Mouse (Mus musculus): ENCODE results near the gene Ccdc113.
"Not testable (repeated sequence)": the region's sequence is repeated elsewhere in the genome, so short reads cannot be mapped to it uniquely, and the experiment has no call there.

Gene Ccdc113

GRCm38 (mm10) chr8:95542191-95542590, 8.3 kb downstream of the Ccdc113 start:
- DNase-seq = no peak

- no peak for DNase-seq
Observed at GRCm38 (mm10) chr8:95543065-95543464, 9.2 kb downstream of the Ccdc113 start.

GRCm38 (mm10) chr8:95545815-95546214, 11.9 kb downstream of the Ccdc113 start:
- no peak for DNase-seq

DNA sequence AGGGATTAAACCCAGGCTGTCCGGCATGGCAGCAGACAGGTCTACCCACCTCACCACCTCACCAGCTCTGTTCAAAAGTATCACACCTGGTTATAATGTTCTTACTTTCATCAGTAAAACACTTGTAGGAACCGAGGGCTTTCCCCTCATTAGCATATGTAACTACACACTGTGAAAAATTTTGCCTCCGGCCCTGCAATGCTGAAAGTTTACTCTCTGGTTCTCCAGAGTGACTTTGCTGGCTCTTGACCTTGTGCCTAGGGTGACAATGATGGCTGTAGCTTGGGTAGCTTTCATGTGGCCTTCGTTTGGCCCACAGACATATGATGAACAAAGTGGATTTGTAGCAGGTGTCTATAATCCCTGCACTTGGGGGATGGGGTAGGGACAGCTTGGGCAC, 13.1 kb downstream of the Ccdc113 start:
- no peak for DNase-seq

DNA sequence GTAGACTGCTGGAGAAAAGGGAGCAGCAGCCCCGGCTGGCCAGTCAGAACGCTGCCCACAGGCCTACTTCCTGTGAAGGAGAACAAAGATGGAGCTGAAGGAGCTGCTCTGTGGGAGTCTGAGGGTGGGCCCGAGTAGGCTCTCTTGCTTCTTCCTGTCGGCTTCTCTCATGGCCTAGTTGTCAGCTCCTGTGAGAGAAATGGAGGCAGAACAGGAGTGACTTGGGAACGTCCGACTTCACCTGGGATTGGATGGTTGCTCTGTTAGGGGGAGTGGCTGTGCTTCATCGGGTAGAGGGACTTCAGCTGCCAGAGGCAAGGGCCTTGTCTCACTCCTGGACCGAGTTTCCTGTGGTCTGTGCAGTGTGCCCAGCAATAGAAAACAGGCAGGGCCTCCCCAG, 14.0 kb downstream of the Ccdc113 start:
- DNase-seq = no peak

GRCm38 (mm10) chr8:95549871-95550829, 16.3 kb downstream of the Ccdc113 start:
- no peak for DNase-seq

- DNase-seq = no peak
Observed at GRCm38 (mm10) chr8:95551577-95551976, 17.7 kb downstream of the Ccdc113 start.

GRCm38 (mm10) chr8:95555963-95556362, 22.1 kb downstream of the Ccdc113 start:
- DNase-seq = no peak

DNA sequence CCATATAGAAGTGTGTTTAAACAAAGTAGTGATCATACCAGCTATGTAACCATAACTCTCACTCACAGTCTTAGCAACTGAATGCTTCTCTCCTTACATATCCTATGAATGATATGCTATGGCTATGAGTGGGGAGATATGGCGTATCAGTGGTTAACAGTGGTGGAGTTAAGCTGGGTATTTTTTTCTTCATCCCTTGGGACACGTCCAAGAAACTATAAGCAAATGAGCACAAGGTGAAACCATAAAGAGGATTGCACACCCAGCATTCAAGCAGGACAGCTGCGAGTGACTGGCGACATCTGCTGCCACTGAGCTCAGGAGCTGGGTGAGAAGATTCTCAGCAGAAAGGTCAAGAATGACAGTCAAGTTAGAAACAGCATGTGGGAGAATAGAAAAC, 32.3 kb downstream of the Ccdc113 start:
- DNase-seq = no peak

DNA sequence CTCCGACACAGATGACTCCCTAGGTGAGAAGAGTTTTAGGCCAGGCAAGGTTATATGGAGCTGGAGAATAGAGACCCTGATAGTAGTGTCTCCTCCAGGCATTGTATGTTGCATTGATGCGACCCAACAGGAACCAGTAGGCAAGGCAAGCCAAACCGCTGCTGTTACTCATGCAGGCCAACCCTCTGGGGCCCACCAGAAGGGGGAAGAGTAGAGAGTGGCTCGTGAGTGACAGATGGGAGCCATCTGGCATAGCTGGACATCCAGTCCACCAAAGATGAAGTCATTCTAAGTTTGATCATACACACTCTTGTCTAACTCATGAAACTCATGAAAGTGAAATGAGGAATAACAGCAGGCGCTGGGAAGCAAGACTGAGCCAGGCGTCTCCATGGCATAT, 32.9 kb downstream of the Ccdc113 start:
- DNase-seq = no peak

- DNase-seq = no peak
Observed at GRCm38 (mm10) chr8:95573146-95573545, 39.3 kb downstream of the Ccdc113 start.

DNA sequence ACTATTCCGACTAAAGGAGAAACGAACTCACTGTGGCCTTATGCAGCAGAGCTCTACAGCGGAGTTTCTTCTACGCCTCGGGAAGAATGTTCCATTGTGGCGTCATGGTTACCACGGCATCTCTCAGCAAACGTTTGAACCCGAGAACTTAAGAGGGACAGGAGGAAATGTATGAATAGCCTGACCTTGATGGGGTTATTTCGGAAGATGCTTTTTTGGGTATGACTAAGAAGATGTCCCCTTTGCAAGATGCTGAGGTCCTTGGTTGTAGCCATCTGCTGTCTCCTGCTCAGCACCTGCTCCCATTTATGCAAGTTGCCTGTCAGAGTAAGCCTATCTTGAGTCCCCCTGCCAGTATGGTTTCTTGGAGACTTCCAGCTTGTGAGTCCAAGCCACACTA, 42.4 kb downstream of the Ccdc113 start, which contains the start of gene Prss54:
Gene Prss54 (minus strand): TSS at position 101 of the 400 bp plus-strand sequence.
- DNase-seq = no peak

- DNase-seq = no peak
Observed at GRCm38 (mm10) chr8:95587339-95587738, 53.5 kb downstream of the Ccdc113 start.

DNA sequence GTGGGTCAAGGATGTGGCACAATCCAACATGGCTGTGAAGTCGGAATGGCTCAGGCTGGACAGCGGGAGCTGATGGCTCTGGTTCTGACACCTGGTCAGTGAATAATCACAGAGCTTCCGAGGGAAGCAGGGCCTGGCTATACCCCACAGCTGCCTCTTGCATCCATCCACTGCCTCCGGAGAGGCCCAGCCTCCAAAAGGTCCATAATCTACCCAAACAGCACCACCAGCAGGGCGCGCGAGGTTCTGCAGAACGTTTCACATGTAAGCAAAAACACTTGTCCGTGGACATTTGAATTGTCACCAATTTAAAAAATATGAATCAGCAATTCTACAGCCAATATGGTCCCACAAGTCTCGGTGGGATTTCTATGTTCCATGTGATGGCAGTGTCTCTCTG, 55.4 kb downstream of the Ccdc113 start:
- no peak for DNase-seq

- no peak for DNase-seq
Observed at GRCm38 (mm10) chr8:95590539-95590938, 56.7 kb downstream of the Ccdc113 start.

DNA sequence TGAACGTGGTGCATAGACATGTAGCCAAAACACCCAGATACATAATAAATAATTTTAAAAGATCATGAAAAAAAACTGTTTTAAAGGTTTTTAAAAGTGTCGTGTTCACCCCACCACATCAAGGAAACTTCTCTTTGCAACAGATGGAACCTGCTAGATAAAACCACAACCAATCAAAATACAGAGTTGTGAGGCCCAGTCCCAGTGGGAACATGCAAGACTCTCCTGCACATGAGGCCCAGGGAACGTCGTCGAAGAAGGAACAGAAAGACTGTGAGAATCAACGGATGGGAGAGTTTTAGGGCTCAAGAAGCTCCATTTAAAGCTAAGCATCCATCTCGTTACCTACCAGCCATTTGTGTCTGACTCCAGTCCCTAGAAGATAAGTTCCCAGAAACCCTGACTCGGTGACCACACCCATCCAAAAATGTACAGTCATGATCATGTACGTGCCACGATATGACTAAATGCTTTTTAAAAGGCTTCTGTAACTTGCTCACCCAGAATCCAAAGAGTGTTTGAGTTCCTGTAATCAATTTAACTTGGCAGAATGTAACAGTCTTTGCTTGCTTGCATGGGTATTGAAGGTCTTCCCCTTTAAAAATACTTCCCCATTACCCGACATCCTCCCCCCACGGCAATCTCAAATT, 58.4 kb downstream of the Ccdc113 start:
- no peak for DNase-seq

- no peak for DNase-seq
Observed at GRCm38 (mm10) chr8:95593439-95594393, 59.8 kb downstream of the Ccdc113 start.

- no peak for DNase-seq
Observed at GRCm38 (mm10) chr8:95595131-95595530, 61.2 kb downstream of the Ccdc113 start.

DNA sequence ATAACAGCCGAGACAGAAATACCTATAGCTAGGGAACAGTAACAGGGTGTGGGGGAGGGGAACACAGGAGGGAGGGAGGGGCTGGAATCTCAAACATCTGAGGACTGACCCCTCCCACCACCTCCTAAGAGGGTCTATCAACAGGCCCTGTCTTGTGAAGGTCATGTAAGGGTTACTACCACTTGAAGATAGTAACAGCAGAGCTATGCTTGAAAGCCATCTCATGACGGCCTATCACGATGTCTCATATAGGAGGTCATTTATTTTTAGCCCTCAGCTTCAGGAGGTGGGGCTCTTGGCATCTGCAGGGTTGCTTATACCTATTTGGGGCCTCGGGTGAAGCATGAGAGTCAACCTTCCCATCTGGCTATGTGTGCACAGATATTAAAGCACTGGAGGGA, 63.0 kb downstream of the Ccdc113 start:
- DNase-seq = no peak

GRCm38 (mm10) chr8:95599861-95600260, 66.0 kb downstream of the Ccdc113 start:
- peak; percentile 55 for DNase-seq

DNA sequence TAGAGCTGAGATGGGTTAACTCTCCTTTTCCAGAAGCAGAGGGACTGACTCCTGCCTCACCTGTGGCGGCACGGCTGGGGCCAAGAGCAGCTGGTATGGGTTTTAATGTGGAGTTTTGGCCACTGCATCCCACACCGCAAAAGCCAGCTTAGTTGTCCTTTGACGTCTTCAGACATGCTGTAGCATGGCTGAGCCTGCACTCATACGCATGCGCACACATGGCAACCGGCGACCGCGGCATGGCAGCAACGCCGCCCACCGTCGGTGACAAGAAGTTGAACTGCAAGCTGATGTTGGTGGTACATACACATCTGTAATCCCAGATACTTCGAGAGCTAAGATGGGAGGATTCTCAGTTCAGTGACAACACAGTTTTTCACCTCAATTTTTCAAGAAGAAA, 67.4 kb downstream of the Ccdc113 start:
- no peak for DNase-seq

DNA sequence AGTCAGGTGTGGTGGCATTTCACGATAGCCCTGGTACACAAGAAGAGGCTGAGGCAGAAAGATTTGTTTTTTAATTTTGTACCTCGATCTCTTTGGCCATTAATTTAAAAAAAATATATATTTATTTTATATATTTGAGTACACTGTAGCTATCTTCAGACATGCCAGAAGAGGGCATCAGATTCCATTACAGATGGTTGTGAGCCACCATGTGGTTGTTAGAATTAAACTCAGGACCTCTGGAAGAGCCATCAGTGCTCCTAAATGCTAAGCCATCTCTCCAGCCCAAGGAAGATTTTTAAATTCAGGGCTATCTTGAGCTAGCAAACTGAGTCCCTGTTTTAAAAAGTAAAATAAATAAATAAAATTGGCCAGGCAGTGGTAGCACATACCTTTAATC, 68.3 kb downstream of the Ccdc113 start:
- no peak for DNase-seq

DNA sequence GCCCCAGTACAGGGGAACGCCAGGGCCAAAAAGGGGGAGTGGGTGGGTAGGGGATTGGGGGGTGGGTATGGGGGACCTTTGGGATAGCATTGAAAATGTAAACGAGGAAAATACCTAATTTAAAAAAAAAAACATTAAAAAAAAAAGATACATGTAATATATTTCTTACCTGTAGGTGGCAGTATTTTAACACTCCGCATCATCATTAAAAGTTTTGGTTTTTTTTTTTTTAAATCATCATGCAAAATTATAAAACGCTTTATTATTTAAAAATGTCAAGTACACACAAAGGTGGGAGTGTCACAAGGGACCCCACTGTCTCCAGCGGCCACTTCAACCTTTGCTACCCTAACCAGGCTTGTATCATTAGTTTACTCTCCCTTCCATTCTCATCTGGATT, 72.6 kb downstream of the Ccdc113 start:
- not testable (repeated sequence) for DNase-seq

Data from thymus, postnatal 25 days (tissue).